Mouse (Mus musculus) retina, postnatal 7 days (tissue): Measurements from ENCODE around the gene Crebrf.
A peak's percentile ranks its signal among the peaks of the same experiment; 100 is the strongest.

Experiments
- DNase-seq: peaks from one replicate; pipeline ENCODE4 v3.0.0-alpha.2; 2012; ENCODE audit warnings: low read depth, low spot score

Crebrf gene

GRCm38 (mm10) chr17:26705463-26706359, 9.7 kb upstream of the Crebrf start:
- DNase-seq = no peak

DNA sequence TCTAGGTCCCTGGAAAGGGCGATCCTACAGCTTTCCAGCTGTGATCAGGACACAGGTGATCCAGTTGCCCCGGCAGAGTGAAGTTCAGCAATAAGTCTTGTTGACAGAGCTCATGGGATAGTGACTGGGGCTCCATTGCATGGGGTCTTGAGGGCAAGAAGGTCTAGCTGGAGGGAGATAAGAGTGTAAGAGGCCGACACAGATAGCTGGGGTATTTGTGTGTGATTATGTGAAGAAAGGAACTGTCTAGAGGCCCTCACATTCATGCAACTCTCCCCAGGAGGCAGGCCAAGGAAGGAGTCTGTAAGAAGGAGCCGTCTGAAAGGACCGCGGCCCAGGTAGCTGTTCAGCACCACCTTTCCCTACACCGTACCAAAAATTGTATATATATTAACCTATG, 8.4 kb upstream of the Crebrf start:
- no peak for DNase-seq

- DNase-seq = no peak
Observed at GRCm38 (mm10) chr17:26708499-26708898, 7.0 kb upstream of the Crebrf start.

DNA sequence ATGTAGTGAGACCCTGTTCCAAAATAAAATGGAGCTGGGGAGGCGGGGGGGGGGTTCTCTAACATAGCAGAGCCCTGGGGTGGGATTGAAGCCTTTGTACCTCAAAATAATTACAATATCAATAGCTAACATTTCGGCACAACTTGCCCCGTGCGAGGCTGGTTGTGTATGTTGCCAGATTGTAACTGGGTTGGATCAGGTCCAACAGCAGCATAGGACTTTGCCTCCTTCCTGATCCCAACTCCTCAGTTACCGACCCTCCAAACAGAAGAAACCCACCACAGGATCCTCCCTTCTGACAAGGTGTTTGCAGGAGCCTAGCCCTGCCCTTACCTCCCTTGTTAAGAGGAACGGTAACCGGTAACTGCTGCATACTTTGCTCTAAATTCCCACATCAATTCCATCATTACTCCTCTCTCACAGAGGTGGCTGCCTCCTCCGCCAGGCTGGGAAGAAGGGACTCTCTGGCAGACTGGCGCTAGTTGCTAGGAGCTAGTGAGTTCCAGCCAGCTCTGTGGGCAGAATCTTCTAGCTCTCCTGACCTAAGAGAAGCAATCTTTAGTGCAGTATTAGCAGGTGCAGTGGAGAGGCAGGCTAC, 6.4 kb upstream of the Crebrf start:
- no peak for DNase-seq

GRCm38 (mm10) chr17:26710049-26710448, 5.4 kb upstream of the Crebrf start:
- no peak for DNase-seq

DNA sequence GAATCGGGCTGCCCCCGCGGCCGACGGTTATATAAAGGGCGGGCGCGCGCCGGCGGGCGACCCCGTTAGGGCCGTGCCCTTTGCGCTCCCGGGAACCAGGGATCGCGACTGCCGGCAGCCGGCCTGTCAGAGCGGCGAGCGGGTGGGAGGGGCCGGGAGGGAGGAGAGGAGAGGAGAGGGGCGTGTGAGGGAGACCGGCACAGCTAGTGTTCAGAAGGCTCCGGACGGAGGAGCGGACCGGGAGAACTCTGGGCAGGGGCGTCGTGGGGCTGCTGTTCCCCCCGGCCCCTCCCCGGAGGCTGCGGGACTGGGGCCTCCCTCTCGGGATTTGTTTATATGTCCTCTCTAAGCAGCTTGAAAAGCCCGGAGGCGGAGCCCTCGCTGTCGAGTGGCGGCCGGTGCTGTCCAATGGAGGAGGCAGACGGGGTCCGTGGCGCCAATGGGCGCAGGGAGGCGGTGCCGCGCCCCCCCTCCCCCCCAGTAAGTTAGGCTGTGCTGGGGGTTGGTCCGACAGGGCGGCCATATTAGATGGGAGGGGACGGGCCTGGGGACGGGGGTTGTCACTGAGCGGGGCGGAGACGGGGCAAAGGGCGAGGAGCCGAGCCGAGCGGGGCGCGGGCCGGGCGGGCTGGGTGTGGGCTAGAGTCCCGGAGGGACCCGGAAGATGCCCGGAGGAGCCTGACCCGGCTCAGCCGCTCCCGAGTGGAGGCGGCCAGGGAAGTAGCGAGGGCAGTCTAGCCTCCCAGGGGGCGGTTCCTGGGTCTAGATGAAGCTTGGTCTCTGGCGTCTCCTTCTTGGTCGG, 667 bp downstream of the Crebrf start:
- peak; percentile 93 for DNase-seq

- no peak for DNase-seq
Observed at GRCm38 (mm10) chr17:26717868-26718267, 2.4 kb downstream of the Crebrf start.

GRCm38 (mm10) chr17:26719405-26719804, 4.0 kb downstream of the Crebrf start:
- DNase-seq = no peak

DNA sequence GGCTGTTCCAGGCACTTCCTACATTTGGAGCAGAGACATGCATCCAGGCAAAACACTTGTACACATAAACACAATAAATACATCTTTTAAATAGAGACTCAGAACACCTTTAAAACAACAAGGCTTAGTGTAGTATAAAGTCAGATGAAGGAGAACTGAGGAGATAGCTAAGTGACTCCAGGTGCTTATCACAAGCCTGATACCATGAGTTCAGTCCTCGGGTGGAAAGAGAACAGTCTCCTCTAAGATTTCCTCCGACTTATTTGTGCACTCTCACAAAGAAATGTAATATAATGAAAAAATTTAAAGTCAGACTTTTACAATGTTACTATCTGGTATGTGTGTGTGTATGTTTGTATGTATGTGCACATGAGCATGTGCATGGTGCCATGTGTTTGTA, 6.4 kb downstream of the Crebrf start:
- no peak for DNase-seq

DNA sequence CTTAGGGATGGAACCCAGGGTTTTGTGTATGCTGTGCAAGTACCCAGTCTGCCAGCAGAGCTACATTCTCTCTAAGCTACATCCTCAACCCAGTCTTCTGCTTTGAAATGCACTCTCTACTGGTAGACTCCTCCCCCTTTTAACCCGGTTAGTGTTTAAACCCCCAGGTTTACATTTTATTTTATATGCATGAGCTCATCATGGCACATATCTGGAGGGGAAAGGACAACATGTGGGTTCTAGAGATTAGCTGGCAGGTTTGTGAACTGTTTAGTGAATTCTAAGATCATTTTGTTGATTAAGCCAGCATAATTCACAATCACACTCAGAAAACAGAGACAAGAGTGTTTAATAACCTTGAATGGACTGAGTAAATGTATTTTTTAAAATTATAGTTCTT, 9.3 kb downstream of the Crebrf start:
- DNase-seq = no peak

- DNase-seq = no peak
Observed at GRCm38 (mm10) chr17:26726674-26727073, 11.2 kb downstream of the Crebrf start.

DNA sequence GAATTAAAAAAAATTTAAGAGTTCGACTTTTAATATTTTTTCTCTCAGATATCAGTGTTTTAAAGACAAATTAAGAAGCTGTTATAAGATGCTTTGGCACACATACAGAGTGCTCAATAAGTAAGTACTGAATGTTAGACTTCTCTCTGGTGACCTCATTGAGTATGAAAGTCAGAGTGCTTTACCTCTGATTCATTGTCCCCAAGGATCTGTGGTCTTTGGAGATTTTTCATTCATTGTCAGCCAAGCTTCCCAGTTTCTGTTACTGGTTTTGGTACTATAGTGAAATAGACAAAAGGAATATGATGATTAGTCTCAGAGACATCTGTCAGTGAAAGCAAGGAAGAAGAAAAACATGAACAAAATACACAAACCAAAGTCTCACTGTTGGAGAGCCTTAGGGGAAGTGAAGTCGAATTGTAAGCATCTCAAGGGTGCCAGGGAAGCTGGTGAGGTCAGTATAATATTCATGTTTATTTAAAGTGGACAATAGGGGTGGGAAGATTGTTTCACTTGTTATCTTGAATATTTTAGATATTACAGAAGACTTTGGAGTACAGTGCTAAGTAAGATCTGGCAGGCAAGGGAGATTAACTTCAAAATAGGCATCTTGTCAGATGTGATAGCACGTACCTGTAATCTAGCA, 11.8 kb downstream of the Crebrf start:
- no peak for DNase-seq

GRCm38 (mm10) chr17:26742581-26742980, 27.1 kb downstream of the Crebrf start:
- no peak for DNase-seq

DNA sequence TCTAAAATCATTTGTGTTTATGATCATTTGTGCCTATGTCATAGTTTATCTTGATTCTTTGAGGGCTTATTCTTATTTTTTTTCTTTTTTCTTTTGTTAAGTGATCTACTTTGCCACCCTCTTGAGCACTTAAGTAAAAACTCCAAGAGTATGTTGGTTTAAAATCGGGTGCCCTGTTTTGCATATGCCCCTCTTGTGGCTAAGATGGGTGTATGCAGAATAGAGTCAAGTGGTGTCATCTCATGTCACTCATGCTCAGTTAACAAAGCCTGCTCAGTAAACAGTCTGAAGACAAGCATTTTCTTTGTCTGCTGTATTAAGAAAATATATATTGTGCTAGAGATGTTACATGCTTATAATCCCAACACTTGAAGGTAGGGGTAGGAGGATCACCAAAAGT, 27.8 kb downstream of the Crebrf start:
- DNase-seq = no peak

DNA sequence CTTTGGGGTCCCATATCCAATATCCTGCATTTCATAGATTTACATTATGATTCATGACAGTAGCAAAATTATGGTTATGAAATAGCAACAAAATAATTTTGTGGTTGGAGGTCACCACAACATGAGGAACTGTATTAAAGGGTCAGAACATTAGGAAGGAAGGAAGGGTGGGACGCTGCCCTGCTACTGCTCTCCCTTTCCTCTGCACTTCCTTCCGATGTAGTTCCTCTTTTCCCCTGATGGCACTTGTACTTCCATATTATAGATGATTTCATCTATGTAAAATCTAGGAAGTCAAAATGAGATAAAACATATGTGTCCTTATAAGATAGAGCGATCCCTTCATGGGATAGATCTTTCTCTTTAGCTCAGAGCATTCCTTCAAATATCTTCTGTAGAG, 34.5 kb downstream of the Crebrf start:
- no peak for DNase-seq

GRCm38 (mm10) chr17:26752297-26752696, 36.8 kb downstream of the Crebrf start:
- no peak for DNase-seq

GRCm38 (mm10) chr17:26753476-26753875, 38.0 kb downstream of the Crebrf start:
- DNase-seq = no peak

GRCm38 (mm10) chr17:26767100-26767753, 51.8 kb downstream of the Crebrf start:
- DNase-seq = no peak

DNA sequence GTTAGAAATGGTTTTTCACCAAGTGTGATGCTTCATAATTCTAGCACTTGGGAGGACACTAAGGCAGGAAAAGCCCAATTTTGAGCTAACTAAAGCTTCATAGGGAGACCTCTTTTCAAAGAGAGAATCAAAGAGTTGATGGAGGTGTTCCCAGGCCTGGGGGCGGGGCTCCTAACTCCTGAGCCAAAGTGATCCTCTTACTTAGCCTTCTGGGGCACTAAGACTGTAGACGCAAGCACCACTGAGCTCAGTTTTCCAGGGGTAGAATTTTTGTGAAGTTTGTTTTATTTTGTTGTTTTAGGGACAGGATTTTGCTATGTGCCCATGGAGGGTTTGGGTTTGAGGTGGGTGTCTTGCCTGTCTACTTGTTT, 52.3 kb downstream of the Crebrf start:
- DNase-seq = no peak

DNA sequence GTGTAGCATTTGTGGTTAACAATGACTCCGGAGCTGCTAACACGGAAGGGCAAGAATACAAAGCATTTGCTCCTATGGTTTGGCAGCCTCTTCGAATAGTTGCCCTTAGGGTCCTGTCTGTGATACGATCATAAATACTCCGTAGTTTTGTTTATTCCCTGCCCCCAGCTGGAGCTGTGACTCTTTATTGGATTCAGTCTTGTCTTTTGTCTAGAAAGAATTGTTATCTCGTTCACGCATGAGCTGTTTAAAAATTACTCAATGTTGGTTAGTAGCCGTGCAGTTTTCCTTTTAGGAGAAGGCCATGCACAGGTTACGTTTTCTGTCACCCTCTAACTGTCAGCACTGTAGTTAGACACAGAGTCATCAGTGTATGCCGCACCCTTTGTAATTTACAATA, 60.8 kb downstream of the Crebrf start:
- DNase-seq = no peak

GRCm38 (mm10) chr17:26778001-26778400, 62.6 kb downstream of the Crebrf start:
- DNase-seq = no peak
